Mouse (Mus musculus) embryonic facial prominence, embryonic 11.5 days (tissue): ENCODE data around the gene Mrap2. TPM values are rescaled to one million over a fixed set of nuclear protein-coding genes. Genes with fewer than 3 reads are reported as not detected.

Source experiments
- ATAC-seq: fragments of 200-750 bp; cut with Nextera tagmentation; replicated peaks from 2 replicates; pipeline ENCODE4 v1.8.0; 2017; ENCODE audit warnings: low read depth; ENCODE audit not compliant: insufficient number of reproducible peaks, low FRiP score, low TSS enrichment
- DNase-seq: peaks from one replicate; pipeline ENCODE4 v3.0.0-alpha.2; 2015; ENCODE audit warnings: low spot score
- H3K27ac ChIP-seq: fragments of 300-500 bp; sonication (generic); replicated peaks from 2 replicates; pipeline ENCODE4 v1.5.1; 2014; ENCODE audit warnings: mild to moderate bottlenecking, low read depth, low read length, control low read depth
- H3K27me3 ChIP-seq: fragments of 300-500 bp; sonication (generic); 2 replicates; pipeline ENCODE4 v1.6.1; 2014; ENCODE audit warnings: mild to moderate bottlenecking, low read length, moderate library complexity, mixed read lengths; ENCODE audit not compliant: control insufficient read depth, insufficient read depth
- H3K36me3 ChIP-seq: fragments of 300-500 bp; sonication (generic); replicated peaks from 2 replicates; pipeline ENCODE4 v1.6.1; 2014; ENCODE audit warnings: low read depth, mild to moderate bottlenecking, low read length, moderate library complexity, mixed read lengths; ENCODE audit not compliant: control insufficient read depth, insufficient read depth
- H3K4me1 ChIP-seq: fragments of 300-500 bp; sonication (generic); 2 replicates; pipeline ENCODE4 v1.6.1; 2014; ENCODE audit warnings: low read length, mixed read lengths; ENCODE audit not compliant: control insufficient read depth, insufficient read depth
- H3K4me2 ChIP-seq: fragments of 300-500 bp; sonication (generic); 2 replicates; pipeline ENCODE4 v1.6.1; 2014; ENCODE audit warnings: low read depth, mild to moderate bottlenecking, control low read depth, low read length, moderate library complexity
- H3K4me3 ChIP-seq: fragments of 300-500 bp; sonication (generic); 2 replicates; pipeline ENCODE4 v1.5.1; 2014; ENCODE audit warnings: low read depth, low read length, control low read depth
- H3K9ac ChIP-seq: fragments of 300-500 bp; sonication (generic); replicated peaks from 2 replicates; pipeline ENCODE4 v1.6.1; 2014; ENCODE audit warnings: mild to moderate bottlenecking, control low read depth, low read length
- H3K9me3 ChIP-seq: fragments of 300-500 bp; sonication (generic); replicated peaks from 2 replicates; pipeline ENCODE4 v1.6.1; 2016; ENCODE audit warnings: mild to moderate bottlenecking, low read length, inconsistent platforms, mixed read lengths; ENCODE audit not compliant: control insufficient read depth
- WGBS: fragments of 180-500 bp; shearing (Covaris S2); extraction: QIAGEN DNeasy Blood & Tissue Kit; methylation state at CpG from one replicate; pipeline ENCODE4 v1.1.7; 2014; 5-methylcytosine and 5-hydroxymethylcytosine counted together
- polyA plus RNA-seq: library from polyadenylated mRNA; unstranded; fragments of >200 nt; fragmentation: Nextera tagmentation; extraction: Ambion mirVana; gene quantifications from 2 replicates; pipeline ENCODE4 v1.2.1, GENCODE M21; 2014

Gene Mrap2
- polyA plus RNA-seq, 1 experiment from 2014 or later, result not detected

DNA sequence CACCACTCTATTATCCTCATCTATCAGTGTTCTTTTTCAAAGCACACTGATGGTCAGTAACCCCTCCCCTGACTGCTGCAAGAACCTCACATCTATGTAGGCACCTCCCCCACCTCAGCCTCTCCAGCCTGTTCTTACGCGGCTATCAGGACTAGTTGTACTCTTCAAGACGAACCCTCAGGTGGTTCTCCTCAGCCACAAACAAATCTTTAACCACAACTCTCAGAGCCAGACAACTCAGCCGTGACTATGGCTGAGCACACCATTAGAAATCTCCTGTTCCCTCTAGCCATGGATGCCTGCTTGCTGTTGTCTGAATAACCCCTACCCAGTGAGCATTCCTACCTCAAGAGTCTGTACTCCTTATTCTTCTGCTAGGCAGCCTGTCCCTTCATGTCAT lies 69.1 kb downstream of the Mrap2 start:
- no peaks in the 10 kb centered on the region for H3K9me3 ChIP-seq
- no peaks in the 10 kb centered on the region for H3K4me1 ChIP-seq
- 83% methylated on average over 4 of the region's 4 CpGs for WGBS
- no peak overlapping the region for H3K27ac ChIP-seq
- DNase-seq (no peak), ATAC-seq (no peak)
- H3K27me3 ChIP-seq, result no peaks in the 10 kb centered on the region
- H3K4me2 ChIP-seq, result no peak overlapping the region
- no peak overlapping the region for H3K9ac ChIP-seq
- H3K36me3 ChIP-seq, result no peaks in the 10 kb centered on the region
- no peak overlapping the region for H3K4me3 ChIP-seq

Other genes starting within 250 kb of the Mrap2 start
- 0.35 TPM in 1 of 2 replicates, not detected in the other for gene Ripply2, start 128.8 kb upstream of the Mrap2 start, polyA plus RNA-seq
- gene Cyb5r4, start 122.3 kb upstream of the Mrap2 start, polyA plus RNA-seq, result 85.5 and 86.6 TPM in 2 replicates
- gene Cep162, start 111.2 kb downstream of the Mrap2 start, polyA plus RNA-seq, result 7.5 and 9.6 TPM in 2 replicates